Mouse (Mus musculus) heart, postnatal 36 days (tissue): ENCODE measurements around the gene Scube3. TPM values are rescaled to one million over a fixed set of nuclear protein-coding genes. Genes with fewer than 3 reads are reported as not detected.
"Not testable (repeated sequence)": the region's sequence is repeated elsewhere in the genome, so short reads cannot be mapped to it uniquely, and the experiment has no call there.

Experiments used
- DNase-seq, 2 experiments: peaks; one replicate each; pipeline ENCODE4 v3.0.0; 2021 to 2022
- intact Hi-C: fragments of 180-260 bp; cut with DNase I; formaldehyde crosslinking; loops from one replicate; pipeline ENCODE4 v1.15.1; 2025
- total RNA-seq, 2 experiments: library from RNA; stranded (reverse); gene quantifications; 2 replicates each; pipeline ENCODE4 v1.2.3; 2021

The Scube3 gene
- total RNA-seq, 2 experiments from 2014 or later, result 0.53 to 0.70 TPM

- intact Hi-C loops, result no loop called here
- no peak for DNase-seq
Measured at GRCm38 (mm10) chr17:28209457-28210110, 67.6 kb downstream of the Scube3 start.

GRCm38 (mm10) chr17:28211921-28212341 is 70.0 kb downstream of the Scube3 start:
- DNase-seq, result no peak
- intact Hi-C loops, result no loop called here

- DNase-seq, result no peak
- intact Hi-C loops, result no loop called here
Measured at GRCm38 (mm10) chr17:28212391-28212790, 70.5 kb downstream of the Scube3 start.

- no peak for DNase-seq
- intact Hi-C loops, result no loop called here
Measured at GRCm38 (mm10) chr17:28213236-28213635, 71.3 kb downstream of the Scube3 start.

- intact Hi-C loops, result no loop called here
- no peak for DNase-seq
Measured at GRCm38 (mm10) chr17:28216791-28217190, 74.8 kb downstream of the Scube3 start.

- intact Hi-C loops, result no loop called here
Measured at GRCm38 (mm10) chr17:28217721-28218649, 76.0 kb downstream of the Scube3 start.

GRCm38 (mm10) chr17:28222463-28222862 is 80.5 kb downstream of the Scube3 start:
- not testable (repeated sequence) for DNase-seq
- intact Hi-C loops, result loop anchor here (10.0 kb wide), 1 partner anchor 302 kb away; no protein-coding TSS in a partner anchor

More at GRCm38 (mm10) chr17:28217721-28218649, 76.0 kb downstream of the Scube3 start:
- no peak for DNase-seq

- DNase-seq, result peak; percentile 86 to 87
Measured at GRCm38 (mm10) chr17:28223561-28224391, 81.8 kb downstream of the Scube3 start.

More at GRCm38 (mm10) chr17:28223561-28224391, 81.8 kb downstream of the Scube3 start:
- intact Hi-C loops, result loop anchor here (2.0 to 10.0 kb wide), 2 partner anchors 17 to 301 kb away; partner anchors contain the start of gene Def6

Other genes starting within 250 kb of the Scube3 start
- 10 to 100 TPM; 54.3 to 54.6 TPM for gene Anks1, start 232.8 kb upstream of the Scube3 start, total RNA-seq
- gene Taf11, start 232.3 kb upstream of the Scube3 start, total RNA-seq, result 10 to 100 TPM; 22.6 to 23.7 TPM
- gene Tcp11, start 61.5 kb upstream of the Scube3 start, total RNA-seq, result not detected
- gene Zfp523, start 35.0 kb downstream of the Scube3 start, total RNA-seq, result 10 to 100 TPM; 14.3 to 16.0 TPM
- 1 to 10 TPM; 3.1 to 3.2 TPM for gene Def6, start 65.6 kb downstream of the Scube3 start, total RNA-seq
- 10 to 100 TPM; 33.3 to 40.1 TPM for gene Ppard, start 90.6 kb downstream of the Scube3 start, total RNA-seq
- 10 to 100 TPM; 10.9 to 17.3 TPM for gene Fance, start 171.4 kb downstream of the Scube3 start, total RNA-seq
- 100 to 1,000 TPM; 392 TPM for gene Rpl10a, start 186.3 kb downstream of the Scube3 start, total RNA-seq
- 10 to 100 TPM; 12.9 to 16.6 TPM for gene Tead3, start 208.7 kb downstream of the Scube3 start, total RNA-seq
- not detected for gene Tulp1, start 223.1 kb downstream of the Scube3 start, total RNA-seq